Mouse (Mus musculus) A20 (cell line): ENCODE data around the gene Stac3.

Source experiments
- DNase-seq: peaks from one replicate; pipeline ENCODE4 v3.0.0-alpha.2; 2011; ENCODE audit warnings: low read depth, low spot score

The Stac3 gene

GRCm38 (mm10) chr10:127522088-127522581, 20.6 kb downstream of the Stac3 start, which contains the start of gene Shmt2:
Gene Shmt2, minus strand, starts transcription at chr10:127522444.
- DNase-seq, result peak; percentile 93

GRCm38 (mm10) chr10:127524646-127525255, 23.3 kb downstream of the Stac3 start:
- DNase-seq, result no peak

GRCm38 (mm10) chr10:127526048-127526447, 24.6 kb downstream of the Stac3 start:
- peak; percentile 46 for DNase-seq

- DNase-seq, result peak; percentile 63
Measured at GRCm38 (mm10) chr10:127526681-127527080, 25.2 kb downstream of the Stac3 start.

GRCm38 (mm10) chr10:127527481-127527880, 26.0 kb downstream of the Stac3 start:
- no peak for DNase-seq

GRCm38 (mm10) chr10:127530945-127531344, 29.5 kb downstream of the Stac3 start:
- no peak for DNase-seq

- DNase-seq, result no peak
Measured at GRCm38 (mm10) chr10:127531548-127531947, 30.1 kb downstream of the Stac3 start.

- DNase-seq, result peak; percentile 48
Measured at GRCm38 (mm10) chr10:127534036-127534928, 32.8 kb downstream of the Stac3 start, which contains the start of gene Nxph4. Gene Nxph4, minus strand, starts transcription at chr10:127534559.

GRCm38 (mm10) chr10:127534929-127535384, 33.5 kb downstream of the Stac3 start:
- DNase-seq, result no peak

- peak; percentile 77 for DNase-seq
Measured at GRCm38 (mm10) chr10:127536586-127537314, 35.3 kb downstream of the Stac3 start.

- DNase-seq, result peak; percentile 73
Measured at GRCm38 (mm10) chr10:127537854-127538583, 36.5 kb downstream of the Stac3 start.

GRCm38 (mm10) chr10:127541510-127541909, 40.0 kb downstream of the Stac3 start:
- no peak for DNase-seq

- no peak for DNase-seq
Measured at GRCm38 (mm10) chr10:127542084-127542483, 40.6 kb downstream of the Stac3 start.

GRCm38 (mm10) chr10:127542720-127543119, 41.2 kb downstream of the Stac3 start:
- DNase-seq, result no peak

GRCm38 (mm10) chr10:127543916-127544315, 42.4 kb downstream of the Stac3 start:
- DNase-seq, result no peak

GRCm38 (mm10) chr10:127544375-127544774, 42.9 kb downstream of the Stac3 start:
- DNase-seq, result no peak

- DNase-seq, result no peak
Measured at GRCm38 (mm10) chr10:127546505-127546904, 45.0 kb downstream of the Stac3 start.

- no peak for DNase-seq
Measured at GRCm38 (mm10) chr10:127548236-127548635, 46.8 kb downstream of the Stac3 start.

- no peak for DNase-seq
Measured at GRCm38 (mm10) chr10:127549892-127550291, 48.4 kb downstream of the Stac3 start.

- peak; percentile 76 for DNase-seq
Measured at GRCm38 (mm10) chr10:127555703-127556102, 54.2 kb downstream of the Stac3 start.

GRCm38 (mm10) chr10:127557397-127557796, 55.9 kb downstream of the Stac3 start:
- peak; percentile 56 for DNase-seq
